Mouse (Mus musculus) erythroblast, embryonic 14.5 days (primary cell): ENCODE results near the gene Cxcr4.

Source experiments
- GATA1 ChIP-seq: IDR thresholded peaks from 2 replicates; pipeline ENCODE4 v1.6.1; 2012; ENCODE audit warnings: low read length, inconsistent platforms, mixed read lengths
- TAL1 ChIP-seq: IDR thresholded peaks from 3 replicates; pipeline ENCODE4 v1.6.1; 2012; ENCODE audit warnings: low read length, inconsistent platforms, mixed read lengths

GRCm38 (mm10) chr1:128626144-128626678 is 34.1 kb upstream of the Cxcr4 start:
- TF ChIP-seq GATA1 (no peak), TAL1 (no peak)
